Mouse (Mus musculus) erythroblast, embryonic 14.5 days (primary cell): ENCODE measurements around the gene Gm8994. TPM values are rescaled to one million over a fixed set of nuclear protein-coding genes. Genes with fewer than 3 reads are reported as not detected.

Source experiments
- H3K27me3 ChIP-seq: 2 replicates; pipeline ENCODE4 v1.6.1; 2012; ENCODE audit warnings: inconsistent platforms; ENCODE audit not compliant: control insufficient read depth
- H3K36me3 ChIP-seq: 2 replicates; pipeline ENCODE4 v1.6.1; 2012; ENCODE audit warnings: mild to moderate bottlenecking, inconsistent platforms; ENCODE audit not compliant: control insufficient read depth
- H3K4me1 ChIP-seq: 2 replicates; pipeline ENCODE4 v1.6.1; 2012; ENCODE audit warnings: inconsistent platforms; ENCODE audit not compliant: control insufficient read depth
- H3K4me3 ChIP-seq: replicated peaks from 2 replicates; pipeline ENCODE3; 2012; ENCODE audit warnings: moderate library complexity, mild to moderate bottlenecking, inconsistent platforms
- H3K9me3 ChIP-seq: 2 replicates; pipeline ENCODE4 v1.6.1; 2012; ENCODE audit warnings: low read length, inconsistent platforms, mixed read lengths; ENCODE audit not compliant: control insufficient read depth
- GATA1 ChIP-seq: IDR thresholded peaks from 2 replicates; pipeline ENCODE4 v1.6.1; 2012; ENCODE audit warnings: low read length, inconsistent platforms, mixed read lengths
- TAL1 ChIP-seq: IDR thresholded peaks from 3 replicates; pipeline ENCODE4 v1.6.1; 2012; ENCODE audit warnings: low read length, inconsistent platforms, mixed read lengths
- polyA plus RNA-seq: library from polyadenylated mRNA; stranded (reverse); fragments of >175 nt; gene quantifications from 2 replicates; pipeline ENCODE4 v1.2.3, GENCODE M21; 2012

Gm8994 gene
- polyA plus RNA-seq, 1 experiment, result not detected

- H3K9me3 ChIP-seq, result no peaks in the 10 kb centered on the region
- no peak for TF ChIP-seq GATA1
- no peak for TF ChIP-seq TAL1
- H3K4me1 ChIP-seq, result no peaks in the 10 kb centered on the region
- no peak overlapping the region for H3K4me3 ChIP-seq
- H3K36me3 ChIP-seq, result no peaks in the 10 kb centered on the region
- no peaks in the 10 kb centered on the region for H3K27me3 ChIP-seq
These were observed 20.3 kb downstream of the Gm8994 start for GRCm38 (mm10) chr6:136347631-136348030.

- H3K36me3 ChIP-seq, result no peaks in the 10 kb centered on the region
- no peaks in the 10 kb centered on the region for H3K4me1 ChIP-seq
- no peak overlapping the region for H3K4me3 ChIP-seq
- TF ChIP-seq GATA1 (no peak), TAL1 (no peak)
- no peaks in the 10 kb centered on the region for H3K9me3 ChIP-seq
- H3K27me3 ChIP-seq, result no peaks in the 10 kb centered on the region
These were observed 26.3 kb downstream of the Gm8994 start for GRCm38 (mm10) chr6:136353399-136354184.

DNA sequence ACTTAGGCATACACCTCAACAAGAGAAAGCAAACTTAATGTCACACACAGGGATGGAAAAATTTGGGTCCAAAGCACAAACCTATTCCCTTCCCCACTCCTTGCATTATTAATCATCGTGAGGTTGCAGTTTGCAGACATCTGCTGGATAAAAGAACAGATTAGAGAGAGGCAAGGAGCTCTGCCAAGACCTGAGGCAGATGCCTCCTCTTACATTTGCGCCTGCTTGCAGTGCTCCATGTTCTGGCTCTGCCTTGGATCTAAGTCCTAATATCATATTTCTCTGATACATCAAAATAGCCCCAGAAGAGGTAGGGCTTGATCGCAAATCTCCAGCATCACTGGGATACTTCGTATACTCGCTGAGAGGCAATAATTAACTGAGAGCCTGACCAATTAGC is 31.1 kb downstream of the Gm8994 start:
- Histone ChIP-seq H3K36me3 (no peaks in the 10 kb centered on the region), H3K9me3 (no peaks in the 10 kb centered on the region), H3K4me3 (no peak overlapping the region), H3K4me1 (no peaks in the 10 kb centered on the region), H3K27me3 (no peaks in the 10 kb centered on the region)
- TF ChIP-seq TAL1 (no peak), GATA1 (no peak)

GRCm38 (mm10) chr6:136363313-136363712 is 36.0 kb downstream of the Gm8994 start:
- H3K27me3 ChIP-seq, result no peaks in the 10 kb centered on the region; the same call in 1 of the 2 replicates
- no peaks in the 10 kb centered on the region for H3K36me3 ChIP-seq
- no peak overlapping the region for H3K4me3 ChIP-seq
- TF ChIP-seq GATA1 (no peak), TAL1 (no peak)
- no peaks in the 10 kb centered on the region for H3K4me1 ChIP-seq
- peaks cover 6% of the 10 kb centered on the region; the same call in 1 of the 2 replicates for H3K9me3 ChIP-seq

DNA sequence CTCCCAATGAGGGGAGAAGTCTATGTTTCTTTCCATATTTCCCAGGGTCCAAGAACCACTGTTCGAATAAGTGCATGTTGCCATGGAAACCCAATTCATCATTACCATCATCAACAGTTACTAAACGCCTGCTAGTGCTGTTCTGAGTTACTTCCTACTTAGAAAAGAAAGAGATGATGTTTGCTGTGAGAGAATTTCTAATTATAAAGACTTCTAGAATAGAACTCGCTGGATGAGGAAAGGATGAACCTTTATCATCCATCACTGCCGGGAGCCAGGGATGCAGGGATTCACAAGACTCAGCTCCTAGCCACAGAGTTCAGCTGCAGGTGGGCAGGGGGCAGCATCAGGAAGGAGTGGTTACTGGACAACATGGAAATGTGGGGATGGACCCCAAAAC is 36.7 kb downstream of the Gm8994 start:
- TF ChIP-seq TAL1, result no peak
- TF ChIP-seq GATA1, result no peak
- Histone ChIP-seq H3K27me3 (no peaks in the 10 kb centered on the region; the same call in 1 of the 2 replicates), H3K4me1 (no peaks in the 10 kb centered on the region), H3K9me3 (peaks cover 7% of the 10 kb centered on the region; the same call in 1 of the 2 replicates), H3K4me3 (no peak overlapping the region), H3K36me3 (no peaks in the 10 kb centered on the region)

DNA sequence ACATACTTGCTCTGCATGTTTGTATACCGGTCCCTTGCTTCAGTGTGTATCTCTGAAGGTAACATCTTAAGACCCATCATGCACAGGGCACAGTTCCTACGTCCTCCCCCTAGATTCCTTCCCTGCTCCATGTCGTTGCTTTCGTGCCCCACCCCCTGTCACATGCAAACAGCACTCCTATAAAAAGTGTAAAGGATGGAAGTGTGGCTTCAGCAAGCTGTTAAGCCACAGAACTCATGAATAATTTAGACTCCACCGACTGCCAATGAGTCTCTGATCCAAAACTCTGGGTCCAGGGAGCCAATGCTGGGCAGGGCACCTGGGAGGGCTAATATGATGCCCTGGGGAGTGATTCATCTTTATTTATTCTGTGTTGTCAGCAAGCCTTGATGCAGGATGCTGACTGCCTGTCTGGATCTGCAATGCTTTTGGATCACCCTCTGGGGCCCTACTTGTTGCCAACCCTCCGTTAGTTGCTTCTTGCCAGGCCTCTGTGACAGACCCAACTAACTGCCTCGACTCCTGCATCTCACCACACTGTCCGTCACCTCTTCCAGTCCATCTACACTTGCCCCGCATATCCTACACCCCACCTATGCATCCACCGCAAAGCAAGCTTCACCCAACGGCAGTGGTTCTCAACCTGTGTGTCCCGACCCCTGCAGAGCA is 37.2 kb downstream of the Gm8994 start:
- Histone ChIP-seq H3K4me3 (no peak overlapping the region), H3K9me3 (peaks cover 7% of the 10 kb centered on the region; the same call in 1 of the 2 replicates), H3K4me1 (no peaks in the 10 kb centered on the region), H3K27me3 (no peaks in the 10 kb centered on the region; the same call in 1 of the 2 replicates), H3K36me3 (no peaks in the 10 kb centered on the region)
- TF ChIP-seq TAL1 (no peak), GATA1 (no peak)

DNA sequence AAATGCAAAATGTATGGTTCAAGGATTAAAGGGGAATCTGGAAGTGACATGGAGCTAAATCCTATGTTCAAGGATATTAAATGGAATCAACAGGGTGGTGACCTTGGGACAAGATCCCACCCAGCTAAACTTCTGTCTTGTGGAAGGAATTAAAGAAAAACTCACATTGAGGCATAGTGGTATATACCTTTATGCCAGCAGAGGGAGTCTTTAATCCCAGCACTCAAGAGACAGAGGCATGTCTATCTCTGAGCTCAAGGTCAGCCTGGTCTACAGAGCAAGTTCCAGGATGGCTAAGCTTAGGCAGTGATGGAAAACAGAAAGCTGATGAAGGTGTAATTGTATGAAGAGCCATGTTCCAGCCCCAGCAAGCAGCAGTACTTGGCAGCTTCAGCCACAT is 48.8 kb downstream of the Gm8994 start:
- H3K27me3 ChIP-seq, result no peaks in the 10 kb centered on the region
- no peaks in the 10 kb centered on the region for H3K9me3 ChIP-seq
- TF ChIP-seq GATA1, result no peak
- no peak for TF ChIP-seq TAL1
- no peaks in the 10 kb centered on the region for H3K36me3 ChIP-seq
- H3K4me3 ChIP-seq, result no peak overlapping the region
- no peaks in the 10 kb centered on the region for H3K4me1 ChIP-seq

Other genes starting within 250 kb of the Gm8994 start
- gene Grin2b, start 154.0 kb upstream of the Gm8994 start, polyA plus RNA-seq, result not detected in 2 replicates
- gene E330021D16Rik, start 88.0 kb downstream of the Gm8994 start, polyA plus RNA-seq, result not detected in 2 replicates
- gene Atf7ip, start 178.6 kb downstream of the Gm8994 start, polyA plus RNA-seq, result 3.8 and 4.7 TPM in 2 replicates